Mouse (Mus musculus) layer of hippocampus, postnatal 25 days (tissue): ENCODE measurements at regions not wholly inside any gene's neighbourhood (a gene's known extent, or its start where the extent isn't known, plus 50 kb on each side); places are given as distances from the start of the nearest gene placed in this dataset.

Experiments used
- DNase-seq, 2 experiments: peaks; one replicate each; pipeline ENCODE4 v3.0.0; 2022; ENCODE audit warnings: mixed read lengths in 2 of 2, low spot score in 1 of 2; ENCODE audit errors: extremely low spot score in 1 of 2

DNA sequence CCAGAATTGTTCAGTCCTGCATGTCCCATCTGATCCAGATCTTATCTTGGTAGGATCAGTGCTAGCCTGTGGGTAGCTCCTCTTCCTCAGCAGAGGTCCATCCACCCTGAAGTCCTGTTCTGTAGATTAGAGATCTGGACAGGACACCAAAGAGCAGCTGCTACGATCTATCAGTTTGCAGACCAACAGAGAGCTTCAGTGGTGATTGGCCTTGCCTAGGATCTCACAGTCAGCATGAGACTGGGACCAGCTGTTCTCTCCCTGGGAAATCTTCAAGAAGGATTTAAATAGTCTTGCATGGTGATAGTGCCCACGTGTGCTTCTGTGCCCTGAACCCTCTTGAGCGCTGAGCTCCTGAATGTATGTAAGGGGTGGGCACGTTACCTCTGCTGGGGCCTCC, 178.4 kb upstream of the Sulf2 start:
- DNase-seq, result no peak

- no peak for DNase-seq
These were observed 177.4 kb upstream of the Sulf2 start for GRCm38 (mm10) chr2:166332748-166333417.

DNA sequence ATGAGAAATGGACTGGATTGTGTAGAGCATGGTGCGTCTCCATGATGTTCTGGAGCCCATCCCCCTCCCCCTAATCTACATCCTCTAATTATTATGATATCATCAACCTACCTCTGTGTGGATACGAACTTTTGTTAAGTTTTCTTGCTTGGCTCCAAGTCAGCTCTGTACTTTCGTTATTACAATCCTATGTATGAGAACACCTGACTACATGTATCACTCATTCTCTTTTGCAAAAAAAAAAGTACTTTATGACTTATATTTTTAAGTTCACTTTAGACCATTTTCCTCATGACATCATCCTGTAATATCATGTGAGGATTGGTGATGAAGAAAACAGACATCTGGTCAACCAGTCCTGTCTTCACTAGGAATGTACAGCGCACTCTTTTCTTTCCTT, 175.7 kb upstream of the Sulf2 start:
- no peak for DNase-seq

DNA sequence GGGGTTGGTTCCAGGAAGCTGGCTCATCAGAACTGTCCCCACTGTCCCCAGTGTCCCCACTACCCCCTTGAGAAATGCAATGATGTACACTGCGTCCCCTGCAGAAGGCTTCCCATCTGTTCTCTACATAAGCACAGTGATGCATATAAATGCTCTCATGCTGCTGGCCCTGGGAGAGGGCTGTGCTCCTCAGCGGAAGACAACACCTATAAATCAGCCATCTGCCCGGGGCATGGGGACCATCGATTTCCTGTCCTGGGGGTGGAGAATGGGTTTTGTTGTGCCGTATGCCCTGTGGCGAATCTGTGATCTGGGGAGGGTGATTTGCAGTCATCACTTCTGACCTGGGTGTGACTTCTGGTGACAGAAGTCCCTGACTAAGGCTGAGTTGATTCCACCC, 174.9 kb upstream of the Sulf2 start:
- no peak for DNase-seq

- no peak for DNase-seq
These were observed 174.3 kb upstream of the Sulf2 start for GRCm38 (mm10) chr2:166329556-166330340.

DNA sequence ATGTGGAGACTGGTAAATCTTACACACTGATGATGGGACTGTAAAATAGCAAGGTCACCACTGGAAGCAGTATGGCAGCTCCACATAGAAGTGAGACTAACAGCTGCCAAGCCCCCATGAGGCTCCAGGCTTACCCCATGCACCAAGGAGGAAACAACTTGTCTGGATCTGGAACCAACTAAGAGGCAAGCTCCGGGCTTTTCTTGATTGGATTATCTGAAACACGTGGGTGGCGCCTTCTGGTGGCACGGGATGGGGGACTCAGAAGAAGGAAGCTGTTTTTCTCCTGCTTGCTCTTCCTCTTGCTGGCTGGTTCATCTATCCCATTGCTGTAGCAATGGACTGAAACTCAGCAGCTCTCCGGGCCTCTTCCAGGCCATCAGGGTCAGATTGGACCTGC, 171.5 kb upstream of the Sulf2 start:
- no peak for DNase-seq

GRCm38 (mm10) chr2:166324954-166325353, 169.5 kb upstream of the Sulf2 start:
- DNase-seq, result no peak

DNA sequence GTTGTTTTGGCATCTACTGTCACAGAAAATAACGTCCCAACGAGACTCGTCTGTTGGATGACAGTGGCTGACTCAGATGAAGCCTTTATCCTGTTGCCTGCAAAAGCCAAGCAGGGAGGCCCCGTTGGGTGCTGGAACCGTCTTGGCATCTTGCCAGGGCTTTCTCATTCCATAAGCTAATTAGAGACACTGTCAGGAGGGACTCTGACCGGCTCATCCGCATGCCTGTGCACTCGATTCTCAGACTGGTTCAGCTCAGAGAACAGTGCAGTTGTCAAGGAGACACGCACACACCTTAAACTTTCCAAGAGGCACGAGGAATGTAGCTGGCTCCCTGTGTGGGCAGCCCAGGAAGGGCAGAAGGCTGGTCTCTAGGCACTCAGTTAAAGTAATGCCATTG, 169.0 kb upstream of the Sulf2 start:
- no peak for DNase-seq

DNA sequence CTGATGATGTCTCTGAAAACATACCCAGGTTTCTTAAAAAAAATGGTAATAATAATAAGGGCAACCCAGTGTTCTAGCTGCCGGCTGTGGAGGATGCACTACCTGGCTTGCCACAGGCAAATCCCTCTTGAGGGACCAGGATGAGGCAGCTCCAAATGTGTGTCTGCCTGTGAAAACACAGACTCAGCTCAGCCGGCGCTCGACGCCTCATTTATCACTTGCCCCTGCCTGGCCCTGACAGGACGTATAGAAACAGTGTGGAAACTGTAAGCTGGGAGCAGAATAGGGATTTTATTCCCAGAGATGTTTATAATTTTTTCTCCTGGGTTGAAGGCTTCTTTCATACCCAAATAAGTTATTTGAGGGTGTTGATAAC, 167.2 kb upstream of the Sulf2 start:
- no peak for DNase-seq

DNA sequence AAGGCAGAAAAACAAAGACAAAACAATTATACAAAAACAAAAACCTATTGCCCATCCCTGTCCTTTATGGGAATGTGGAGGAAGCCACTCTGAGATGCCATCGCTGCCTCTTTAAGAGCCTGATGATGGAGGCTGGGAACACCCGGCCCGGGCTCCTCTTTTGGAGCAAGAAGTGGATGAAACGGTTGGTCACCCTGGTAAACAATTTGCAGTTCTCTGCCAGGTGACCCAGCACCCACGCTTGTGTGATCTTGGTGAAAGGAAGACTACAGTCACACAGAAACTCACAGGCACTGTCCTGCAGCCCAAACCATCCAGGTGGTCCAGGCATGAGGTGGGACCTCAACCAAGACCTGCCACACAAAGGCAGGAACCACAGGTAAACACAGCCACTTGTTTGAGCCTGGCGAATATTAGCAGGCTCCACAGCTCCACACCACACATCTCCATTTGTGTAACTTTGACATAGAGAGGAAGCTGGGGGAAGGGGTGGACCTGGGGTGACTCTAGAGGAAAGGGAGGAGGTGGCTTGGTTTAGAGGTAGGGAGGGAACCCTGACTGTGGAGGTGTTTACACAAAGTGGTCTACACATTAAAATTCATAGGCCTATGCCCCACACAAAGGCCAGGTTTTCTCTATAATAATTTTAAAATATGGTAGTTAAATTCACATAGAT, 166.7 kb upstream of the Sulf2 start:
- no peak for DNase-seq

GRCm38 (mm10) chr2:166316409-166316916, 161.0 kb upstream of the Sulf2 start:
- DNase-seq, result no peak

- DNase-seq, result no peak
These were observed 155.0 kb upstream of the Sulf2 start for GRCm38 (mm10) chr2:166310438-166310837.

DNA sequence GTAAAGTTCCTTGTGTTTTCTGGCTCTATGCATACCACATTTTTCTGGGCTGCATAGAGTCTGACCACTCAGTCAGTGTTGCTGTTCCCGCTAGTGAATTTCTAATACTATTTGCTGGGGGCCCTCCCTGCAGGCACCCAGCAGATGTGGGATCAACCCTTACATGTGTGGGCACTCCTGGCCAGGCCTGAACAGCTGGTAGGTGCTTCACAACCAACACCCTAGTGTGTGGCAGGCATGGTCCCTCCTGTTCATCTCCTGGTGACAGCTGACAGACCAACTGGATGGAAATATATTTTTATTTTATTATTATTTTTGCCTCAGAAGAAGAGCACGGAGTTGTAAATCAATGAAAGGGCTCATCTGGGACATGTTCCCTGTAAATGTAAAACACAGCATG, 154.4 kb upstream of the Sulf2 start:
- no peak for DNase-seq

- DNase-seq, result no peak
These were observed 152.1 kb upstream of the Sulf2 start for GRCm38 (mm10) chr2:166307551-166307950.

DNA sequence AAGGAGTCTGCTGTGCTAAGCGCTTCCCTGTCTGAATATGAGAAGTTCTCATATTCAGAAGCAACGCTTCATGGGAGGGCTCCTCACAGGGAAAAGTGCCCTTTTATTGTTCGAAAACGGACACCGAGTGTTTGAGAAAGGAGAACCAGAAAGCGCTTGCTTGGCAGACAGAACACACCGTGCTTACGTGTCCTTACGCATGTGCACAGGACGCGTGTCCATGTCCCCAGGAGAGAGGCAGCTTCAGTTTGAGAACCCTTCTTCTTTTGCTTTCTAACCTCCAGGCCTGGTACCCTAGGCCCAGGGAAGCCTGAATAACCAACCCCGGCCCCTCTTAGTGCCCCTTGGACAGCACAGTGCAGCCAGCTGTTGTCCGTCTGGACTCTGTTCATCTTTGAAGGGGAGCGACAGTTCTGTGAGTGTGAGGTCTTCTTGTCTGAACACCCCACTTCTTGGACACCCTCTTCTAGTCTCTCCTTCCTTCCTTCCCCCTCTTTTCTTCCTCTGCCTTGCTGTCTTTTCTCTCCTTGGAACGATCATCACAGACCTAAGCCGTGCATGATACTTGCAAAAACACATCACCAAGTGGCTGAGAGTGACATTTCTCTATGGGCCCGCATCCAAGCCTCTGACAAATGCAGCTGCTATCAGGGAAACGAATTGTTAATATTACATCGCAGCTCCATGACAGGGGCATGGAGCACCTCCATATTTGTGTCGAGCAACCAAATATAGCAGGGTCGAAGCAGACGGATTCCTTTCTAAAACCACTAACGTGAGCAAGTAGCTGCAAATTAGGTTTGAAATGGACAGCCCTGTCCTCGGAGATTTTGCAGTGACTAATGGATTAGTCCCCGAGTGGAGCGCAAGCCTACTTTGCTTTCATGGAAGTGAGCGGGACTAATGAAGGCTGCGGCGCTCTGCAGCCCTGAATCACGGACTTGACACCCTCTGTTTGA, 149.9 kb upstream of the Sulf2 start:
- DNase-seq, result no peak

- no peak for DNase-seq
These were observed 148.4 kb upstream of the Sulf2 start for GRCm38 (mm10) chr2:166303854-166304253.

GRCm38 (mm10) chr2:166301161-166301560, 145.7 kb upstream of the Sulf2 start:
- DNase-seq, result no peak

DNA sequence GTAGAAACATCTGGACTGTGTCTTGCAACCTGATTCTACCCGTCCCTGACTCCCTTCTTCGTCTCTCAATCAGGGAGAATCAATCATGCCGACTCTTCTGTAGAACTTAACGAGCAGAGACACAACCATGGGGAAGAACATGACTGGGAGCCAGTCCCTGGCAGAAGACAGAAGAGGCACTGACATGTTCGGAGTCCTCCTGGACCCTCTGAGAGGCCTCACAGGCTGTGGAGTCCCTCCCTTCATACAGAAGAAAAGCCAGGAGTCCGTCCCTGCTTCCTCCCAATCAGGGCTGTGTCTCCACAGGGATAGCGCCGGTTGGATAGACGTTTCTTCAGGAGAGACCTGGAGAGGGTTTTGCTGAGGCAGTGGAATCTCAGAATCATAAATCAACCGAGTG, 139.2 kb upstream of the Sulf2 start:
- DNase-seq, result no peak

GRCm38 (mm10) chr2:166292987-166293386, 137.5 kb upstream of the Sulf2 start:
- DNase-seq, result no peak

GRCm38 (mm10) chr2:166291266-166291665, 135.8 kb upstream of the Sulf2 start:
- no peak for DNase-seq
